Mouse (Mus musculus) CH12.LX (cell line): Measurements from ENCODE around the gene Tinag. TPM values are rescaled to one million over a fixed set of nuclear protein-coding genes. Genes with fewer than 3 reads are reported as not detected.

ENCODE experiments used
- DNase-seq: peaks from one replicate; pipeline ENCODE4 v3.0.0-alpha.2; 2013; ENCODE audit errors: extremely low read depth
- H3K27ac ChIP-seq: 2 replicates; pipeline ENCODE4 v1.5.1; 2012; ENCODE audit warnings: low read depth, mild to moderate bottlenecking, control low read depth, moderate library complexity; ENCODE audit not compliant: insufficient read depth
- H3K27me3 ChIP-seq: replicated peaks from 2 replicates; pipeline ENCODE3; 2012; ENCODE audit warnings: inconsistent platforms
- H3K36me3 ChIP-seq, 2 experiments: replicated peaks in 1 of 2; 2 replicates each; pipeline versions ENCODE3 to v1.6.1; 2012; ENCODE audit warnings: inconsistent platforms in 1 of 2, low read length in 1 of 2, mild to moderate bottlenecking in 1 of 2, mixed read lengths in 1 of 2, moderate library complexity in 1 of 2; ENCODE audit not compliant: control insufficient read depth in 1 of 2, insufficient read depth in 1 of 2
- H3K4me1 ChIP-seq, 2 experiments: 2 replicates each; pipeline ENCODE4 v1.6.1; 2012; ENCODE audit warnings: inconsistent platforms in 1 of 2, moderate library complexity in 1 of 2; ENCODE audit not compliant: insufficient read depth in 2 of 2, control insufficient read depth in 1 of 2
- H3K4me2 ChIP-seq: 2 replicates; pipeline ENCODE4 v1.6.1; 2012; ENCODE audit warnings: low read depth, mild to moderate bottlenecking, control low read depth; ENCODE audit not compliant: poor library complexity, insufficient read depth, severe bottlenecking
- H3K4me3 ChIP-seq, 3 experiments: fragments of 150-350 bp in 1 of 3; sonication (generic) in 1 of 3; replicated peaks in 1 of 3; 2 replicates each; pipeline versions ENCODE3 to v1.5.1; 2011 to 2012; ENCODE audit warnings: low read depth in 2 of 3, low read length in 2 of 3, mild to moderate bottlenecking in 2 of 3, moderate library complexity in 2 of 3, control low read depth in 1 of 3, improper control_type of control experiment in 1 of 3, inconsistent platforms in 1 of 3, mixed read lengths in 1 of 3; ENCODE audit not compliant: poor library complexity in 1 of 3
- H3K79me2 ChIP-seq: replicated peaks from 2 replicates; pipeline ENCODE4 v1.6.1; 2012; ENCODE audit warnings: mild to moderate bottlenecking, moderate library complexity; ENCODE audit not compliant: control insufficient read depth, poor library complexity, insufficient read depth, severe bottlenecking; ENCODE audit errors: extremely low read depth
- H3K9ac ChIP-seq: 2 replicates; pipeline ENCODE4 v1.6.1; 2012; ENCODE audit warnings: low read depth, mild to moderate bottlenecking, control low read depth, moderate library complexity; ENCODE audit not compliant: insufficient read depth
- H3K9me3 ChIP-seq: replicated peaks from 2 replicates; pipeline ENCODE3; 2012; ENCODE audit warnings: low read length, inconsistent platforms, mixed read lengths
- BHLHE40 ChIP-seq: IDR thresholded peaks from 2 replicates; pipeline ENCODE4 v1.6.1; 2011; ENCODE audit warnings: mild to moderate bottlenecking, low read depth, low read length, improper control_type of control experiment
- CHD1 ChIP-seq: IDR thresholded peaks from 2 replicates; pipeline ENCODE4 v1.6.1; 2012; ENCODE audit warnings: low read depth, low read length, improper control_type of control experiment, inconsistent platforms
- CHD2 ChIP-seq: IDR thresholded peaks from 2 replicates; pipeline ENCODE4 v1.6.1; 2011; ENCODE audit warnings: low read length, improper control_type of control experiment
- CTCF ChIP-seq, 2 experiments: IDR thresholded peaks in 1 of 2; conservative IDR thresholded peaks in 1 of 2; 2 replicates each; pipeline ENCODE4 v1.5.1; 2011 to 2012; ENCODE audit warnings: low read depth in 2 of 2, low read length in 2 of 2, improper control_type of control experiment in 1 of 2, inconsistent platforms in 1 of 2, mild to moderate bottlenecking in 1 of 2, moderate library complexity in 1 of 2
- E2F4 ChIP-seq: IDR thresholded peaks from 2 replicates; pipeline ENCODE4 v1.6.1; 2011; ENCODE audit warnings: low read depth, low read length, improper control_type of control experiment; ENCODE audit not compliant: insufficient replicate concordance
- ELF1 ChIP-seq: IDR thresholded peaks from 2 replicates; pipeline ENCODE4 v1.6.1; 2014; ENCODE audit warnings: low read depth, mild to moderate bottlenecking, inconsistent platforms, low read length, improper control_type of control experiment
- EP300 ChIP-seq: IDR thresholded peaks from 2 replicates; pipeline ENCODE4 v1.6.1; 2011; ENCODE audit warnings: low read length, improper control_type of control experiment
- IRF4 ChIP-seq: IDR thresholded peaks from 2 replicates; pipeline ENCODE4 v1.6.1; 2014; ENCODE audit warnings: low read depth, mild to moderate bottlenecking, inconsistent platforms, low read length, improper control_type of control experiment
- MAFK ChIP-seq: IDR thresholded peaks from 2 replicates; pipeline ENCODE4 v1.6.1; 2011; ENCODE audit warnings: low read length, improper control_type of control experiment; ENCODE audit not compliant: insufficient replicate concordance
- MAZ ChIP-seq: IDR thresholded peaks from 2 replicates; pipeline ENCODE4 v1.6.1; 2012; ENCODE audit warnings: low read depth, mild to moderate bottlenecking, inconsistent platforms, low read length, improper control_type of control experiment, moderate library complexity
- MEF2A ChIP-seq: IDR thresholded peaks from 2 replicates; pipeline ENCODE4 v1.6.1; 2014; ENCODE audit warnings: low read depth, mild to moderate bottlenecking, inconsistent platforms, low read length, improper control_type of control experiment, borderline replicate concordance
- MYC ChIP-seq: IDR thresholded peaks from 2 replicates; pipeline ENCODE4 v1.6.1; 2011; ENCODE audit warnings: low read depth, mild to moderate bottlenecking, improper control_type of control experiment, low read length
- POLR2A ChIP-seq: IDR thresholded peaks from 2 replicates; pipeline ENCODE4 v1.6.1; 2011; ENCODE audit warnings: low read depth, mild to moderate bottlenecking, improper control_type of control experiment, low read length
- POLR2AphosphoS2 ChIP-seq: IDR thresholded peaks from 2 replicates; pipeline ENCODE4 v1.6.1; 2011; ENCODE audit warnings: low read depth, low read length, improper control_type of control experiment
- RCOR1 ChIP-seq: conservative IDR thresholded peaks from 2 replicates; pipeline ENCODE4 v1.6.1; 2012; ENCODE audit warnings: low read depth, mild to moderate bottlenecking, inconsistent platforms, low read length, improper control_type of control experiment
- SIN3A ChIP-seq: IDR thresholded peaks from 2 replicates; pipeline ENCODE4 v1.6.1; 2012; ENCODE audit warnings: low read length, improper control_type of control experiment, inconsistent platforms
- SMC3 ChIP-seq: IDR thresholded peaks from 2 replicates; pipeline ENCODE4 v1.6.1; 2011; ENCODE audit warnings: low read depth, low read length, improper control_type of control experiment
- TCF12 ChIP-seq: IDR thresholded peaks from 2 replicates; pipeline ENCODE4 v1.6.1; 2014; ENCODE audit warnings: low read depth, mild to moderate bottlenecking, inconsistent platforms, low read length, improper control_type of control experiment
- USF1 ChIP-seq: IDR thresholded peaks from 2 replicates; pipeline ENCODE4 v1.6.1; 2014; ENCODE audit warnings: low read depth, mild to moderate bottlenecking, inconsistent platforms, low read length, improper control_type of control experiment
- USF2 ChIP-seq: conservative IDR thresholded peaks from 2 replicates; pipeline ENCODE4 v1.6.1; 2011; ENCODE audit warnings: low read depth, low read length, improper control_type of control experiment
- ZC3H11A ChIP-seq: IDR thresholded peaks from 2 replicates; pipeline ENCODE4 v1.6.1; 2012; ENCODE audit warnings: low read depth, mild to moderate bottlenecking, inconsistent platforms, low read length, improper control_type of control experiment
- ZKSCAN1 ChIP-seq: IDR thresholded peaks from 2 replicates; pipeline ENCODE4 v1.6.1; 2012; ENCODE audit warnings: low read depth, inconsistent platforms, low read length, improper control_type of control experiment, borderline replicate concordance
- ZMIZ1 ChIP-seq: IDR thresholded peaks from 2 replicates; pipeline ENCODE4 v1.6.1; 2012; ENCODE audit warnings: low read depth, mild to moderate bottlenecking, inconsistent platforms, low read length, improper control_type of control experiment
- ZNF384 ChIP-seq: IDR thresholded peaks from 2 replicates; pipeline ENCODE4 v1.6.1; 2012; ENCODE audit warnings: low read depth, low read length, improper control_type of control experiment, inconsistent platforms
- dilution Hi-C: fragments of 300-500 bp; cut with MboI; formaldehyde crosslinking; loops from 2 replicates; pipeline ENCODE4 v1.14.3; 2020; ENCODE audit warnings: low sequenced_read_pairs; ENCODE audit not compliant: extremely low pct_unique_long_range_greater_than_20kb, extremely low pct_ligation_motif_present
- in situ Hi-C: fragments of 300-500 bp; cut with MboI; formaldehyde crosslinking; loops from 3 replicates; pipeline ENCODE4 v1.14.3; 2019; ENCODE audit warnings: low sequenced_read_pairs, low pct_ligation_motif_present, low pct_unique_long_range_greater_than_20kb, mixed read lengths
- polyA plus RNA-seq: library from polyadenylated mRNA; unstranded; fragments of >175 nt; gene quantifications from 2 replicates; pipeline ENCODE4 v1.2.1, GENCODE M21; 2012; ENCODE audit warnings: low read depth; ENCODE audit not compliant: insufficient read length
- total RNA-seq, 2 experiments: library from RNA; depleted of rRNA; stranded (reverse); fragments of 300-350 nt in 1 of 2; fragments of >200 nt in 1 of 2; gene quantifications; 2 replicates each; pipeline ENCODE4 v1.2.3; 2012 to 2014

The Tinag gene
- total and polyA plus RNA-seq, 3 experiments: not detected

DNA sequence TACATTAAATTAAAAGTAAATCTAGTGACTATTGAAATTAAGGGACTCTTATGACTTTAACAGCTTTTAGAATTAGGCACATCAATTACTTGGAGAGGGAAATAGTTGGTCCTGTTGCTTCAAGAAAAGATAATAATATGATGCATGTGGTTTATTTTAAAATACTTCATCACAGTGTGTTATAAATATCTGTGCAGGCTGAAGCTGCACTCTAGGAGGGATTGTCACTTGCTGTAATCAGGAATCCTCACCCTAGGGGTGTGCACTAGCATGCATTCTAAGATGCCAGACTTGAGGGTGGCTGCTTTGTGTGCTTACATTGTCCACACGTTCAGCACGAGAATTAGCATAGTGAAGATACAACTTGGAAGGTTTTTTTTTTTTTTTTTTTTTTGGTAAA, 10.2 kb downstream of the Tinag start:
- Histone ChIP-seq H3K9me3 (no peaks in the 10 kb centered on the region), H3K27me3 (no peaks in the 10 kb centered on the region), H3K27ac (no peak overlapping the region), H3K4me2 (no peak overlapping the region), H3K79me2 (no peaks in the 10 kb centered on the region), H3K4me1 (no peaks in the 10 kb centered on the region), H3K9ac (no peak overlapping the region), H3K4me3 (no peak overlapping the region), H3K36me3 (no peaks in the 10 kb centered on the region)
- TF ChIP-seq SIN3A (no peak), CTCF (conservative IDR thresholded peaks at IDR 0.05 in 1 of 2, IDR thresholded peaks at IDR 0.05 in 1 of 2; ENCODE audit: low read depth in 2 of 2, low read length in 2 of 2) (no peak), MAFK (no peak), MEF2A (no peak), MAZ (no peak), ZKSCAN1 (no peak), ELF1 (no peak), CHD2 (no peak), ZC3H11A (no peak), BHLHE40 (no peak), RCOR1 (no peak), EP300 (no peak), E2F4 (no peak), USF2 (no peak), TCF12 (no peak)
- DNase-seq: no peak
- dilution Hi-C loops (no loop called here), in situ Hi-C loops (no loop called here)

DNA sequence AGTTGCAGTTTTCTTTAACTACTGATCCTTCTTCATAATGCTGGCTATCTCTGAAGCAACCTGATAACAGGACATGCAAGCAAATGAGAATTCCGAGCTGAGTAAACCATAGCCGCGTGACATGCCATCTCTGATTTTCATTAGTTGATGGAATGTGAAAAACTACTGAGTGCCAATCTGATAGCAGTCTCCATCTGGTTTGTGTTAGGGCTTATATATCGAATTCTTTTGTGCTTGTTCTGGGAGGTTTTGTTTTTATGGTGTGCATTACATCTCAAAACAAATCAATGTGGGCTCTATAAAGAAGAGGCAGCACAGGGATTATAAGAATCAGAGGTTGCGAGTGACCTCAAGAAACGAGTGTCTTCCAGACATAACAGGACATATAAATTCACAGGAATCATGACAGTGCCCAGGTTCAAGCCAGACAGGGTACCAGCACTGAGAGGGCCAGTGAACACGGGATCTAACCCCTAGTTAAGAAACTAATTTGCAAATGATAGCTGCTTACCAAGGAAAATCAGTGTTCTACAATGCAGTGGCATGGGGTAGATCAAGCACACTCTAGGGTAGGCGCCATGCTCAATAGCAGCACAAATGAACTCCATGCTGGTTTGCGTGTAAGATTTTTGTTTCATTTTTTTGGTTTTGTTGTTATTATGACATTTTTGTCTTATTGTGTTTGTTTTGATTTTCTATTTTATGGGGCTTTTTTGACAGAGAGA, 13.0 kb downstream of the Tinag start:
- Histone ChIP-seq H3K9ac (no peak overlapping the region), H3K4me2 (no peak overlapping the region), H3K27me3 (no peaks in the 10 kb centered on the region), H3K4me1 (no peaks in the 10 kb centered on the region), H3K36me3 (no peaks in the 10 kb centered on the region), H3K27ac (no peak overlapping the region), H3K4me3 (no peak overlapping the region), H3K9me3 (no peaks in the 10 kb centered on the region), H3K79me2 (no peaks in the 10 kb centered on the region)
- dilution Hi-C loops (no loop called here), in situ Hi-C loops (no loop called here)
- TF ChIP-seq ZMIZ1 (no peak), POLR2A (no peak), CTCF (conservative IDR thresholded peaks at IDR 0.05 in 1 of 2, IDR thresholded peaks at IDR 0.05 in 1 of 2; ENCODE audit: low read depth in 2 of 2, low read length in 2 of 2) (no peak), MYC (no peak), CHD1 (no peak), SMC3 (no peak), IRF4 (no peak), POLR2AphosphoS2 (no peak), ZNF384 (no peak), USF1 (no peak), USF2 (no peak)
- DNase-seq: no peak
